Mouse (Mus musculus): ENCODE measurements around the gene Gm20441.

Gene Gm20441

GRCm38 (mm10) chr10:75779206-75780174 is 1.3 kb downstream of the Gm20441 start:
- no peak for DNase-seq (ENCODE audit: low read depth)

GRCm38 (mm10) chr10:75777885-75778284 is 2.9 kb downstream of the Gm20441 start:
- DNase-seq (ENCODE audit: low read depth): no peak

GRCm38 (mm10) chr10:75776562-75776961 is 4.2 kb downstream of the Gm20441 start:
- no peak for DNase-seq (ENCODE audit: low read depth)

GRCm38 (mm10) chr10:75774587-75774986 is 6.2 kb downstream of the Gm20441 start:
- no peak for DNase-seq (ENCODE audit: low read depth)

- DNase-seq (ENCODE audit: low read depth): no peak
These were observed 6.7 kb downstream of the Gm20441 start for GRCm38 (mm10) chr10:75774102-75774501.

- peak; percentile 95 for DNase-seq (ENCODE audit: low read depth)
These were observed 7.7 kb downstream of the Gm20441 start, which contains the start of gene Ddt for GRCm38 (mm10) chr10:75772795-75773664. Ddt (minus strand) TSS chr10:75773414.

GRCm38 (mm10) chr10:75767756-75768155 is 13.0 kb downstream of the Gm20441 start:
- peak; percentile 44 for DNase-seq (ENCODE audit: low read depth)

- DNase-seq (ENCODE audit: low read depth): no peak
These were observed 13.9 kb downstream of the Gm20441 start for GRCm38 (mm10) chr10:75766856-75767255.

- DNase-seq (ENCODE audit: low read depth): peak; percentile 96
These were observed 16.0 kb downstream of the Gm20441 start for GRCm38 (mm10) chr10:75764519-75765473.

- peak; percentile 100 for DNase-seq (ENCODE audit: low read depth)
These were observed 16.9 kb downstream of the Gm20441 start, which contains the start of gene Cabin1 for GRCm38 (mm10) chr10:75763682-75764518. Cabin1 (minus strand) TSS chr10:75764341.

GRCm38 (mm10) chr10:75762413-75762812 is 18.3 kb downstream of the Gm20441 start:
- no peak for DNase-seq (ENCODE audit: low read depth)

GRCm38 (mm10) chr10:75760311-75760710 is 20.4 kb downstream of the Gm20441 start:
- DNase-seq (ENCODE audit: low read depth): no peak

- DNase-seq (ENCODE audit: low read depth): no peak
These were observed 24.0 kb downstream of the Gm20441 start for GRCm38 (mm10) chr10:75756719-75757118.

- DNase-seq (ENCODE audit: low read depth): peak; percentile 89
These were observed 36.7 kb downstream of the Gm20441 start for GRCm38 (mm10) chr10:75744017-75744416.

- DNase-seq (ENCODE audit: low read depth): no peak
These were observed 37.4 kb downstream of the Gm20441 start for GRCm38 (mm10) chr10:75743369-75743768.

GRCm38 (mm10) chr10:75740866-75741265 is 39.9 kb downstream of the Gm20441 start:
- no peak for DNase-seq (ENCODE audit: low read depth)

GRCm38 (mm10) chr10:75725449-75725848 is 55.3 kb downstream of the Gm20441 start:
- no peak for DNase-seq (ENCODE audit: low read depth)
